Mouse (Mus musculus) G1E (cell line): ENCODE measurements around the gene Zfp423. TPM values are rescaled to one million over a fixed set of nuclear protein-coding genes. Genes with fewer than 3 reads are reported as not detected.

ENCODE experiments used
- ATAC-seq: 2 replicates; pipeline ENCODE4 v1.8.0; 2016; ENCODE audit warnings: mild to moderate bottlenecking; ENCODE audit not compliant: insufficient number of reproducible peaks, poor library complexity, low FRiP score, severe bottlenecking; ENCODE audit errors: extremely low read depth
- DNase-seq: peaks from one replicate; pipeline ENCODE4 v3.0.0; 2012; ENCODE audit warnings: low spot score
- H3K27me3 ChIP-seq: 2 replicates; pipeline ENCODE4 v1.6.1; 2012; ENCODE audit warnings: mild to moderate bottlenecking, low read length, inconsistent platforms; ENCODE audit not compliant: insufficient read depth
- H3K36me3 ChIP-seq: replicated peaks from 2 replicates; pipeline ENCODE3; 2012; ENCODE audit warnings: mild to moderate bottlenecking, inconsistent platforms
- H3K4me1 ChIP-seq: 2 replicates; pipeline ENCODE4 v1.6.1; 2012; ENCODE audit warnings: low read depth, low read length, inconsistent platforms, mixed read lengths; ENCODE audit not compliant: insufficient read depth
- H3K4me3 ChIP-seq: 2 replicates; pipeline ENCODE4 v1.5.1; 2012; ENCODE audit warnings: low read depth, mild to moderate bottlenecking, inconsistent platforms, low read length, moderate library complexity, mixed read lengths
- H3K9me3 ChIP-seq: replicated peaks from 2 replicates; pipeline ENCODE4 v1.6.1; 2012; ENCODE audit warnings: inconsistent platforms
- CTCF ChIP-seq: IDR thresholded peaks from 2 replicates; pipeline ENCODE4 v1.5.1; 2012; ENCODE audit warnings: low read depth, low read length, inconsistent platforms, mixed read lengths
- GATA1 ChIP-seq: IDR thresholded peaks from 2 replicates; pipeline ENCODE4 v1.6.1; 2012; ENCODE audit warnings: borderline replicate concordance, low read length, inconsistent platforms, mixed read lengths
- GATA2 ChIP-seq: IDR thresholded peaks from 2 replicates; pipeline ENCODE4 v1.6.1; 2012; ENCODE audit warnings: low read depth, low read length, inconsistent platforms, borderline replicate concordance
- POLR2AphosphoS5 ChIP-seq: IDR thresholded peaks from 2 replicates; pipeline ENCODE4 v1.6.1; 2012; ENCODE audit warnings: low read depth, low read length, inconsistent platforms; ENCODE audit not compliant: insufficient replicate concordance
- TAL1 ChIP-seq: conservative IDR thresholded peaks from 2 replicates; pipeline ENCODE4 v1.6.1; 2012; ENCODE audit warnings: low read depth, low read length, inconsistent platforms, mixed read lengths
- polyA plus RNA-seq: library from polyadenylated mRNA; stranded (reverse); fragments of >175 nt; gene quantifications from 2 replicates; pipeline ENCODE4 v1.2.3, GENCODE M21; 2012
- total RNA-seq, 2 experiments: library from RNA; stranded (forward) in 1 of 2; stranded (reverse) in 1 of 2; fragments of 200-1000 nt in 1 of 2; fragments of >200 nt in 1 of 2; fragmentation: Nextera tagmentation in 1 of 2; gene quantifications; 2 replicates each; pipeline ENCODE4 v1.2.3; 2014 to 2017

Zfp423 gene
- total and polyA plus RNA-seq, 3 experiments, result not detected

DNA sequence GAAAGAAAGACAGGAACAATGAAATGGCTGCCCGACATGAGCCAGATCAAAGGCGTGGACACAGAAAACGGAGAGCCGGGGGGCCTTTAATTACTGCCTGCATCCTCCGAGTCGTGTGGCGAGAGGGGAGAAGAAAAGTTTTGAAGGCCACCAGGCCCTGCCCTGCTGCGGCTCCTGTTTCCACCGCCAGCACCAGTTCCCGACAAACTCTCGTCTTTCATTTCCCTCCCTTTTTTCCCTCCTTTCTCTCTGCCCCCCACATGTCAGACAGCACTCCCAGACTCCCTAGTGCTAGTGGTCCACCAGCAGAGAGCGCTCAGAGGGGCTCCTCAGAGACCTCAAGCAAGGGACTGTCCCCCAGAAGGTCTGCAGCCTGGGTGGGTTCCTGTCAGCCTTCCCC is 136.7 kb downstream of the Zfp423 start:
- ATAC-seq, result no peak
- TF ChIP-seq TAL1 (no peak), CTCF (no peak), POLR2AphosphoS5 (no peak), GATA1 (no peak), GATA2 (no peak)

GRCm38 (mm10) chr8:87822175-87822574 is 137.2 kb downstream of the Zfp423 start:
- no peaks in the 10 kb centered on the region for H3K27me3 ChIP-seq
- H3K4me3 ChIP-seq, result no peak overlapping the region
- H3K36me3 ChIP-seq, result no peaks in the 10 kb centered on the region
- DNase-seq, result no peak
- ATAC-seq, result no peak
- no peaks in the 10 kb centered on the region for H3K4me1 ChIP-seq
- H3K9me3 ChIP-seq, result peaks cover 76% of the 10 kb centered on the region
- no peak for TF ChIP-seq GATA1
- TF ChIP-seq GATA2, result no peak
- TF ChIP-seq CTCF, result no peak
- no peak for TF ChIP-seq POLR2AphosphoS5
- no peak for TF ChIP-seq TAL1

More for the DNA sequence above, 136.7 kb downstream of the Zfp423 start:
- no peak for DNase-seq
- Histone ChIP-seq H3K9me3 (peaks cover 80% of the 10 kb centered on the region), H3K4me1 (no peaks in the 10 kb centered on the region), H3K36me3 (no peaks in the 10 kb centered on the region), H3K4me3 (no peak overlapping the region), H3K27me3 (no peaks in the 10 kb centered on the region)

DNA sequence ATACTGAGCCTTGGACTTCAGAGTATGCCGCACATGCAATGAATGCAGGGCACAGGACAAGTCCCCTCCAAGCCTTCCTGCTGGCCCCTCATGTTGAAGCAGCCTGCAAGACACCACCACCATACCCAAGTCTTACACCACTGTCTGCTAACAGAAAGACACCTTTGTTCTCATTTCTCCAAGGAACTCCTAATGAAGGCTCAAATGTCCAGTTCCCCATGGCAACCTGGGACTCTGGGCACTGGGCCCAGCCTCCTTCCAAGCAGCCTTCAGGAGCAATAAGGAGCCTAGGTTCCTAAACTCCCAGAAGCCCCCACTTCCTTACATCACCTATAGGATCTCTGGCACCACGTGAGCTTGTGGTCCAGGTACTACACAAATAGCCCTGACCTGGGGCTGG is 137.7 kb downstream of the Zfp423 start:
- Histone ChIP-seq H3K4me3 (no peak overlapping the region), H3K27me3 (no peaks in the 10 kb centered on the region), H3K36me3 (no peaks in the 10 kb centered on the region), H3K4me1 (no peaks in the 10 kb centered on the region), H3K9me3 (peaks cover 76% of the 10 kb centered on the region)
- ATAC-seq, result no peak
- no peak for DNase-seq
- TF ChIP-seq GATA1 (no peak), POLR2AphosphoS5 (no peak), CTCF (no peak), GATA2 (no peak), TAL1 (no peak)

GRCm38 (mm10) chr8:87819263-87819662 is 140.1 kb downstream of the Zfp423 start:
- H3K27me3 ChIP-seq, result no peaks in the 10 kb centered on the region
- TF ChIP-seq GATA1 (no peak), CTCF (no peak), TAL1 (no peak), GATA2 (no peak), POLR2AphosphoS5 (no peak)
- no peaks in the 10 kb centered on the region for H3K4me1 ChIP-seq
- H3K36me3 ChIP-seq, result no peaks in the 10 kb centered on the region
- no peak overlapping the region for H3K4me3 ChIP-seq
- ATAC-seq (no peak), DNase-seq (no peak)
- H3K9me3 ChIP-seq, result peaks cover 81% of the 10 kb centered on the region

DNA sequence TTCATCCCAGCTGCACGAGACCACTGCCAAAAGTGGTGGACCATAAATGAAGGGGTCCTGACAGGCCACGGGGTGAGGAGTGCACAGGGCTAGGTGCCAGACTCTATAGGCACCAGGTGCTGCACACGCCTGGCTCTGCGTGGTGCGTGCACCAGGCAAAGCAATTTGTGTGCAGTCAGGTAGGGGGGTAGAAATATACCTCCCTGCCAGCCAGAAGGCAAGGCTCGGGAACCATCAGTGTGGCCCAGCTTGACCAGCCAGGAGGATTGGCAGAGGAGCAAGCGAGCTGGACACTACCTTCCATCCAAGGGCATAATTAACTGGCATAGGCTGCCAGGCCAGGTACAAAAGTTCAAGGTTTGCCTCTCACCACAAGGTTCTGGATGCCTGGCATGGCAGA is 140.9 kb downstream of the Zfp423 start:
- H3K4me3 ChIP-seq, result no peak overlapping the region; the same call in 1 of the 2 replicates
- TF ChIP-seq GATA1 (no peak), GATA2 (no peak), POLR2AphosphoS5 (no peak), TAL1 (no peak), CTCF (no peak)
- ATAC-seq, result no peak
- H3K9me3 ChIP-seq, result peaks cover 81% of the 10 kb centered on the region
- DNase-seq, result no peak
- no peaks in the 10 kb centered on the region for H3K4me1 ChIP-seq
- no peaks in the 10 kb centered on the region for H3K27me3 ChIP-seq
- no peaks in the 10 kb centered on the region for H3K36me3 ChIP-seq

GRCm38 (mm10) chr8:87816141-87816540 is 143.3 kb downstream of the Zfp423 start:
- Histone ChIP-seq H3K36me3 (no peaks in the 10 kb centered on the region), H3K27me3 (no peaks in the 10 kb centered on the region), H3K4me1 (no peaks in the 10 kb centered on the region), H3K9me3 (peaks cover 83% of the 10 kb centered on the region), H3K4me3 (no peak overlapping the region)
- ATAC-seq (no peak), DNase-seq (no peak)
- no peak for TF ChIP-seq TAL1
- TF ChIP-seq CTCF, result no peak
- TF ChIP-seq GATA1, result no peak
- no peak for TF ChIP-seq GATA2
- no peak for TF ChIP-seq POLR2AphosphoS5

DNA sequence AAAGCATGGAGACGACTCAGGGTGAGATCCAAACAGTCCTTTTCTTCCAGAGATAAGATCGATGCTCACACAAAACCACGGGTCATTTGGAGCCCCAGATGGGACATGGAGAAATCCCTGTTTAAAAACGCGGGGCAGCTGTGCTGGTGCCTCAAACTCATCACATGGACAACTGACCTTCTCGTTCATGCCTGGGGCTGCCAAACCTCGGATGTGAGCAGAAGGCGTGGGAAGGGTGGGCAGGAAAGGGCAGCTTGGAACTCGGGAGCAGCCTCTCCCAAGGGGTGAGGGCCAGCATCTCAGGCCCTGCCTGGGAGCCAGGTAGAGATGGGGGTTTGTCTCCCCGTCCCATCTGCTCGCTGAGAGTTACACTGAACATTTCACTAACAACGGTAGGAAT is 146.7 kb downstream of the Zfp423 start:
- Histone ChIP-seq H3K27me3 (no peaks in the 10 kb centered on the region), H3K4me1 (no peaks in the 10 kb centered on the region), H3K9me3 (peaks cover 89% of the 10 kb centered on the region), H3K4me3 (no peak overlapping the region; the same call in 1 of the 2 replicates), H3K36me3 (no peaks in the 10 kb centered on the region)
- DNase-seq (no peak), ATAC-seq (no peak)
- no peak for TF ChIP-seq CTCF
- TF ChIP-seq GATA1, result no peak
- no peak for TF ChIP-seq TAL1
- TF ChIP-seq POLR2AphosphoS5, result no peak
- TF ChIP-seq GATA2, result no peak
